Mouse (Mus musculus): ENCODE data around the gene Tmed9. TPM values are rescaled to one million over a fixed set of nuclear protein-coding genes. Genes with fewer than 3 reads are reported as not detected.

The Tmed9 gene
- total and polyA plus RNA-seq, 3 experiments, result 88.2 to 196 (median 194) TPM

GRCm38 (mm10) chr13:55527834-55528772, 45.4 kb upstream of the Tmed9 start:
- H3K9ac ChIP-seq (ENCODE audit: insufficient read depth, low read depth), result peak overlapping the region; percentile 94
- H3K4me3 ChIP-seq (replicated peaks in 1 of 3; ENCODE audit: low read depth in 2 of 3, low read length in 2 of 3, poor library complexity in 1 of 3), result peak overlapping the region; percentile 60 to 84 (median 80)
- dilution Hi-C loops (cut with MboI; ENCODE audit: extremely low pct_ligation_motif_present, extremely low pct_unique_long_range_greater_than_20kb, low sequenced_read_pairs), result no loop called here
- peaks cover 66 to 67% of the 10 kb centered on the region in 2 experiments for H3K36me3 ChIP-seq (replicated peaks in 1 of 2; ENCODE audit: control insufficient read depth in 1 of 2, insufficient read depth in 1 of 2, low read length in 1 of 2)
- DNase-seq (ENCODE audit: extremely low read depth), result peak; percentile 75
- H3K27ac ChIP-seq (ENCODE audit: insufficient read depth, low read depth), result peak overlapping the region; percentile 99
- peaks cover 33 to 57% of the 10 kb centered on the region in 2 experiments for H3K4me1 ChIP-seq (ENCODE audit: control insufficient read depth in 1 of 2, insufficient read depth in 2 of 2)
- TF ChIP-seq KAT2A (IDR thresholded peaks at IDR 0.05; ENCODE audit: insufficient replicate concordance, low read length) (no peak), RAD21 (IDR thresholded peaks at IDR 0.05; ENCODE audit: low read depth, low read length) (no peak), POLR2A (IDR thresholded peaks at IDR 0.05; ENCODE audit: low read depth, low read length) (peak; percentile 65), TBP (conservative IDR thresholded peaks at IDR 0.05; ENCODE audit: low read depth, low read length) (0 out of 2 replicates have a peak, but pooled peaks have one; percentile 60), POLR2AphosphoS2 (IDR thresholded peaks at IDR 0.05; ENCODE audit: low read depth, low read length) (no peak; the same call in 1 of the 2 replicates), MXI1 (IDR thresholded peaks at IDR 0.05; ENCODE audit: low read depth, low read length) (peak; percentile 21), SIN3A (IDR thresholded peaks at IDR 0.05; ENCODE audit: low read length) (peak; percentile 60), ELF1 (IDR thresholded peaks at IDR 0.05; ENCODE audit: low read depth, low read length) (peak; percentile 69), BHLHE40 (IDR thresholded peaks at IDR 0.05; ENCODE audit: low read depth, low read length) (peak; percentile 13; the same call in 1 of the 2 replicates), ETS1 (conservative IDR thresholded peaks at IDR 0.05; ENCODE audit: low read depth, low read length) (peak; percentile 72), MAX (IDR thresholded peaks at IDR 0.05; ENCODE audit: low read length) (peak; percentile 40), USF2 (conservative IDR thresholded peaks at IDR 0.05; ENCODE audit: low read depth, low read length) (no peak), SMC3 (IDR thresholded peaks at IDR 0.05; ENCODE audit: low read depth, low read length) (no peak), ZMIZ1 (IDR thresholded peaks at IDR 0.05; ENCODE audit: low read depth, low read length) (peak; percentile 31; the same call in 1 of the 2 replicates), MYC (IDR thresholded peaks at IDR 0.05; ENCODE audit: low read depth, low read length) (0 out of 2 replicates have a peak, but pooled peaks have one; percentile 34), CHD1 (IDR thresholded peaks at IDR 0.05; ENCODE audit: low read depth, low read length) (no peak; the same call in 1 of the 2 replicates), RCOR1 (conservative IDR thresholded peaks at IDR 0.05; ENCODE audit: low read depth, low read length) (0 out of 2 replicates have a peak, but pooled peaks have one; percentile 64), ZC3H11A (IDR thresholded peaks at IDR 0.05; ENCODE audit: low read depth, low read length) (no peak), CTCF (conservative IDR thresholded peaks at IDR 0.05 in 1 of 2, IDR thresholded peaks at IDR 0.05 in 1 of 2; ENCODE audit: low read depth in 2 of 2, low read length in 2 of 2) (no peak; a peak in 1 of 4 replicates), JUND (conservative IDR thresholded peaks at IDR 0.05; ENCODE audit: low read depth, low read length) (no peak), GABPA (IDR thresholded peaks at IDR 0.05; ENCODE audit: insufficient replicate concordance, low read depth, low read length) (no peak), E2F4 (IDR thresholded peaks at IDR 0.05; ENCODE audit: insufficient replicate concordance, low read depth, low read length) (no peak), UBTF (IDR thresholded peaks at IDR 0.05; ENCODE audit: low read depth, low read length) (no peak), CHD2 (IDR thresholded peaks at IDR 0.05; ENCODE audit: low read length) (peak; percentile 82), PAX5 (IDR thresholded peaks at IDR 0.05; ENCODE audit: low read length) (no peak), HCFC1 (IDR thresholded peaks at IDR 0.05; ENCODE audit: low read depth, low read length) (peak; percentile 57), MEF2A (IDR thresholded peaks at IDR 0.05; ENCODE audit: borderline replicate concordance, low read depth, low read length) (peak; percentile 61), NRF1 (IDR thresholded peaks at IDR 0.05; ENCODE audit: low read depth, low read length) (peak; percentile 37), ZNF384 (IDR thresholded peaks at IDR 0.05; ENCODE audit: low read depth, low read length) (peak; percentile 83), USF1 (IDR thresholded peaks at IDR 0.05; ENCODE audit: low read depth, low read length) (no peak), IRF4 (IDR thresholded peaks at IDR 0.05; ENCODE audit: low read depth, low read length) (peak; percentile 69; the same call in 1 of the 2 replicates), MAZ (IDR thresholded peaks at IDR 0.05; ENCODE audit: low read depth, low read length) (peak; percentile 90), MAFK (IDR thresholded peaks at IDR 0.05; ENCODE audit: insufficient replicate concordance, low read length) (peak; percentile 53; the same call in 1 of the 2 replicates), TCF12 (IDR thresholded peaks at IDR 0.05; ENCODE audit: low read depth, low read length) (peak; percentile 79), NELFE (IDR thresholded peaks at IDR 0.05; ENCODE audit: low read depth, low read length) (peak; percentile 56; the same call in 1 of the 2 replicates), EP300 (IDR thresholded peaks at IDR 0.05; ENCODE audit: low read length) (peak; percentile 73), ZKSCAN1 (IDR thresholded peaks at IDR 0.05; ENCODE audit: borderline replicate concordance, low read depth, low read length) (no peak)
- H3K27me3 ChIP-seq (replicated peaks), result no peaks in the 10 kb centered on the region
- peak overlapping the region; percentile 85 for H3K4me2 ChIP-seq (ENCODE audit: insufficient read depth, low read depth, poor library complexity, severe bottlenecking)
- no peaks in the 10 kb centered on the region for H3K9me3 ChIP-seq (replicated peaks; ENCODE audit: low read length)
- in situ Hi-C loops (cut with MboI; ENCODE audit: low pct_ligation_motif_present, low pct_unique_long_range_greater_than_20kb, low sequenced_read_pairs), result no loop called here
- H3K79me2 ChIP-seq (replicated peaks; ENCODE audit: control insufficient read depth, extremely low read depth, insufficient read depth, poor library complexity, severe bottlenecking), result peaks cover 2% of the 10 kb centered on the region; the same call in 1 of the 2 replicates

Measured in CH12.LX (cell line).